Mouse (Mus musculus): ENCODE measurements around the gene Pou2af1. TPM values are rescaled to one million over a fixed set of nuclear protein-coding genes. Genes with fewer than 3 reads are reported as not detected.

The Pou2af1 gene
- total RNA-seq, 2 experiments from 2014 or later: not detected

Other genes with a start within 250 kb of the Pou2af1 start
- gene Sik2, start 204.6 kb upstream of the Pou2af1 start, total RNA-seq (2021): 10 to 100 TPM; 48.8 to 49.8 TPM
- not detected for gene Btg4, start 152.8 kb upstream of the Pou2af1 start, total RNA-seq (2021)
- 10 to 100 TPM; 18.4 to 20.3 TPM for gene Layn, start 136.6 kb upstream of the Pou2af1 start, total RNA-seq (2021)
- gene 4833427G06Rik, start 111.6 kb upstream of the Pou2af1 start, total RNA-seq (2021): under 1 TPM in 1 of 2 experiments, not detected in 1; 0.49 TPM
- gene Gm32742, start 48.2 kb upstream of the Pou2af1 start, total RNA-seq (2021): not detected
- 1 to 10 TPM; 1.0 to 1.3 TPM for gene Colca2, start 64.9 kb downstream of the Pou2af1 start, total RNA-seq (2021)
- not detected for gene 1810046K07Rik, start 115.2 kb downstream of the Pou2af1 start, total RNA-seq (2021)